Mouse (Mus musculus) heart, postnatal 14 days (tissue): Measurements from ENCODE around the gene 4931428L18Rik. TPM values are rescaled to one million over a fixed set of nuclear protein-coding genes. Genes with fewer than 3 reads are reported as not detected.
A peak's percentile ranks its signal among the peaks of the same experiment; 100 is the strongest.
"Not testable (repeated sequence)": the region's sequence is repeated elsewhere in the genome, so short reads cannot be mapped to it uniquely, and the experiment has no call there.

Experiments used
- DNase-seq, 2 experiments: peaks; one replicate each; pipeline ENCODE4 v3.0.0; 2021 to 2022
- intact Hi-C: fragments of 180-260 bp; cut with DNase I; formaldehyde crosslinking; loops from one replicate; pipeline ENCODE4 v1.15.1; 2025
- total RNA-seq, 2 experiments: library from RNA; stranded (reverse); gene quantifications; 2 replicates each; pipeline ENCODE4 v1.2.3; 2021

4931428L18Rik gene
- total RNA-seq, 2 experiments from 2014 or later: not detected

DNA sequence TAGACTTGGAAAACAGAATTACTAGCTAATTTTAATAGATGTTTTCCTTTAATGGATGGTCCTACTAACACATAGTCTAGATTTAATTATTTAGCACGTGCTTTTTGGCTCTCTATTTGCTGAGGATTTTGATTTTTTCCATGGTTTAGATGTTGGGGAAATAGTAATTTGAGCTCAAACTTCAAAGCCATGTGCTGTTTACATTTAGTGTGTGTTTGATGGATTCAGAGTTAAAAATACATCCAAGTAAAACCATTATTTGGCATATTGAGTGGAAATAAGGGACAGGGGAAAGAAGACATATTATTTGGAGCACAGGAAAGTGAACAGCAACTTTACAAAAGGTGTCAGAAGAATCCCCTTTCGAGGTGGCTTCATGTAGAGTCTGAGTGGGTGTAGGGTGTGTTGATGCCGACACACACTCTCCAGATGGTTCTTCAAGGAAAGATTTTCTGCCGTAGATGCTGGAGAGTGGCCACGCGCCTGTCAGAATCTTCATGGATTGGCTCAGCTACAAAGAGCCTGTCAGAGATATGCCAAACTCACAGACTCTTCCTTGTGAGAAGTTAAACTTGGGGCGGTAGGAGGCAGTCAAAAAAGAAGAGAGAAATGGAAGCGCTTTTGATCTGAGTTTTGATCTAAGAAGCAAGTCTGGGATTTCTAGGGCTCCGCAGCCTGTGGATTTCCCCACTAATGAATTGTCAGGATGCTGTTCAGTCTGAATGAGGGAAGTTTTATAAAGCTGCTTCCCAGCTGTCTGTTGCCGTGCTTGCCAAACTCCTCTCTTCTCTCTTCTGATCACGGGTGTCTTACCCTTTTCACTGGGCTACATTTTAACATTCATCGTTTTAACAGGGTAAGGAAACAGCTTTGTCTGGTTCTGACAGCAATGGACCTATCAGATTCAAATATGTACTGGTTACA lies 157.4 kb downstream of the 4931428L18Rik start:
- DNase-seq: no peak
- intact Hi-C loops: no loop called here

DNA sequence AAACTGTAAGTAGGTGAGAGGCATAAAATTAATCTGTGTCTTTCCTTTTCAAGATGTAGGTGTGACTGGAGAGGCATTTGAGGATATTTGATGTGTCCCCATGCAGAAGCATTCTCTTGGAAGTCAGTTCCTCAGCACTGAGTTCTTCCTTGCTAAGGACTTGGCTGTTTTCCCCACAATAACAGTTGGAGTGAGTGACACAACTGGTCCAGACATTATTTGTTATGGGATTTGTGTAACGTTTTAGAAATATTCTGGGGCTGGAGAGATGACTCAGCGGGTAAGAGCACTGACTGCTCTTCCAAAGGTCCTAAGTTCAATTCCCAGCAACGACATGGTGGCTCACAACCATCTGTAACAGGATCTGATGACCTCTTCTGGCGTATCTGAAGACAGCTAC lies 162.7 kb downstream of the 4931428L18Rik start:
- DNase-seq: no peak
- intact Hi-C loops: no loop called here

DNA sequence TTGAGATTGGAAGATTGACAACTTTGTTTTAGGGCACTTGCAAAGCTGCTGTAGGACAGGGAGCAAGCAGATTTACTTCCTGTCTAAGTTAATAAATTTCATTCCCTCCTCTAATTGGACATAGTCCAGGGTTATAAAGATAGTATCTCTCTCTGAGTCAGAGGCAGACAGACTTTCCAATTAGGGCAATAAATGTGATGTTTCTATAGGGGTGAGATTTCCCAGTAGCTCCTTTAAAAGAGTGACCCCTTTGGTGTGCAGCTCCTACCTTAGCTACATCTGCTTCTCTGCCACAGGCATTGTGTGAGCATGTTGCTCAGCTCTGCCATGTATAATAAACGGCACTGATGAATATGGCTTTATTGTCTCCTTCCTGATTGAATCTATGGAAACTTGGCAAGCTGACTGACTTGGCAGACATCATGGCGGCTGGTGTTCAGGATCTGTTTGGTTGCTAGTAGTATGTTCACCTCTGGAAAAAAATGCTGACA lies 163.6 kb downstream of the 4931428L18Rik start:
- intact Hi-C loops: no loop called here
- no peak for DNase-seq

DNA sequence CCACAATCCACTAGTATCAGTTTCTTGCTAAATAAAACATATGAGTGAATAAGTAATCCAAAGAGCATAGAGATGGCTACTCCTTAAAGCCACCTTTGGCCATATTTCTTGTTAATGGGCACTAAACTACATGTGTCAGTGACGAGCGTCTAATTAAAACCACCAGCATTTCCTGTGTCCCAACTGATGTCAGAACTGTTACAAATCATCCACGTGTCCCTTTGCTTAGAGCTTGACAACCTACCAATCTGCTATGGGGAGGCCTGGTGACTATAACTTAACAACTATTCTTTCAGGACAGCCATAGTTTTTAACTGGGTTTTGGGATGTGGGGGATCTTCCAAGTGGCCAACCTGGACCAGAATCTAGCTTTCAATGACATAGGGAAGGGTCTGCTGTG lies 164.3 kb downstream of the 4931428L18Rik start:
- no peak for DNase-seq
- intact Hi-C loops: no loop called here

DNA sequence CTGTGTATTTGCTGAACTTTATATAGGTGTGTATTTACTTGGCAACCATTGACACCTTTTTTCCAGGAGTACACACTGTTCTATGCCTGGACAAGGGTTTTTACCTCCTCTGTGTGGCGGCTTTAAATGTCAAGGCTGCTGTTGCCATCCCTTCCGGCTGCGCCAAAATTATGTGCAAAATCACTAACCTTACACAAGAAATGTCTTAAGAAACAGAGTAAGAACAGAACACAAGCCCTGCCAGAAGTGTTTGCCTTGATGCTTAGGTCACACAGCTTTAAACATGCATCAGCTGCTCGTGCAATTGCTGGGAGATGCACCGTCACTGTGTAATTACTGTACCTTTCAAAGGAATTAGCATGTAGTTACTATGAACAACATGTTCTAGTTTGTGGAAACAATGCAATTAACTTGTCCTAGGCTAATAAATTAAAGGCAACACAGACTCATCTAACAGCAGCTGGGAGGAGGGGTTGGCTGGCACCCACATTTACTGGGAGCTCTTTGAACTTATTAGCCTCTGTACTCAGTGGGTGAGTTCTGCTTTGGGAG lies 171.0 kb downstream of the 4931428L18Rik start:
- intact Hi-C loops: no loop called here
- no peak for DNase-seq

DNA sequence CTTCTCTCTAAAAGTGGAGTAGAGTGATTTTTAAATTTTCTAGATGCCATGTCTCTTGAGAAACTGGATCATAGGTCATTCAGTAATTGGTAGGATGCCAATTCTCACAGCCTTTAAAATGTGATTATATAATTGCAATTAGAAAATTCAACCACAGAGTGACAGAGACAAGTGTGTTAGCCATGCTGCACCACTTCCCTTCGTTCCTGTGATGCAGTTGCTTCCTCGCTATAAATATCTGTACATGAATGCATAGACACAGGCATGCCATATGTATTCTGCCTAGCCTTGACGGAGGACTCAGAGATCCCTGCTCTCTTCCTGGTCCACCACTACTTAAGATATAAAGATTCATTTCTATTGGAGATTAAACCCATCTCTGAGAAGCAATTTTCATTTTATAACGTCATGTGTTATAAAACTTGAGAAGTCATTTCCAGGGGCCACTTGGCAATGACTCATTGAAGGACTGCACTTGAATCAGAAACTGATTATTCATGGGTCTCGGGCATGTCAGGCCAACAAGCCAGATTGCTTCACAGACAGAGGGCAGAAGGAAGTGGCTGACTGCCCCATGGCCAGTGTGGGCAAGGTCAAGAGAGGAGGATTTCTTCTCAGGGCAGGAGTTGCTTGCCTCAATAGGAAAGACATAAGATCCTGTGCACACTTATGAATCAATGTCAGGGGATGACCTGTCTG lies 172.4 kb downstream of the 4931428L18Rik start:
- DNase-seq: no peak

DNA sequence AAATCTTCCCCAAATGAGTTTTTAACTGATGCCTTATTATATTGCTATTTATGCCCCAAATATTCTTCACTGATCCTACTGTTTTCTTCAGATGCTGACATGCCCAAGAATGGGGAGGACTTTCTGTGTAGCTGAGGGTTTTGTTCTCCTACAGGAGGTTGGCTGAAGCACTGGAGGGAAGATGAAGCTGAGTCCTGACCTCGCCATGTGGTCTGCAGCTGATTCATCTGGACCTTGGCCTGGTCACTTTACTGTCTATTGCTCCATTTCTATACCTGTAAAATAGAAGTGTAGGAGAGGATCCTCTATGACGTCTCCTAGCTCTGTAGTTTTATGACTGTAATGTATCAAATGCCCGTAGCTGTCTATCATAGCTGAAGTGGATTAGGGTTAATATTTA lies 179.3 kb downstream of the 4931428L18Rik start:
- no peak for DNase-seq
- intact Hi-C loops: no loop called here

More for the DNA sequence above, 172.4 kb downstream of the 4931428L18Rik start:
- intact Hi-C loops: no loop called here

DNA sequence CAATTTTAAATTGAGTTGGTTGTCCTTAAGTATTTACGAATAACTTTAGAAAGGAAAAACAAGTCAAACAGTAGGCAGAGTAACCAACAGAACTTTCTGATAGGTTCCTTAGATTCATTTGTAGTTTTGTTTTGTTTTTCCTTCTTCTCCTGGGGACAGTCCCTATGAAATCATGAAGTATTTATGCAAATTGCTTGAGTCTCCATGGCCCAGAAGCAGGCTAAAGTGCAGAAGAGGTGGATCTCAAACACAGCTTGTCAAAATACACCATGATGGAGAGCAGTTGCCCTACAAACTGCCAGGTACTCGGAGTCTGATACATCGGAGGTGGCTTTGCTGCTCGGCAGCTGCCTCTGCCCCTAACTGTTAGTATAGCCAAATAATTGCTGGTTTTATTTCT lies 179.7 kb downstream of the 4931428L18Rik start:
- DNase-seq: no peak
- intact Hi-C loops: no loop called here

DNA sequence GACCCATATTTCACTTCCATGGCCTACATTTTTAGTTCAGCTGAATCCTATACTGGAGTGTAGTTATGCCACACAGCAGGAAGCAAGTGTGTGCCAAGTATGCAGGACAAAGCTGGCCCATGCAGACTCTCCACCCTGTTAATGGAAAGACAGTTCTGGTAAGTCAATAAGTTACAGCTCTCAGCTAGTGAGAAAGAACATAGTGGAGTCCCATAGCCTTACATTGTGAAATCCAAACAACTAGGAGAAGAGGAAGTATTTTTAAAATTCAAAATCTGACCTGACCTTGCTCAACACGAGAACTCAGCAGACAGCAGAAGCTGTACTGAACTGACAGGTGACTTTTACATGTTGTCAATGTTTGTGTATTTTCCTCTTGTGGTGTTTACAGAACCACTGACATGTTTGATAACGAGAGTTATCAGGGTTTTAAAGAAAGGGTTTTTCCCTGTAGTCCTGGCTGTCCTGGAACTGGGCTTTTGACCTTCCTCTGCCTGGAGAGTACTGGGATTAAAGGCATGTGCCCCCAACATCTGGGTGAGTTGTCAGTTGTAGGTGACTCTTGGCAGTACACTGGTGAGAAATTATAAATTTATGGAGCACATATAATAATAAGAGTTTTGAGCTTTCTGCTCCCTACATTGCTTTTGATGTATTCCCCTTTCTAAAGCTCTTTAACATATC lies 188.5 kb downstream of the 4931428L18Rik start:
- no peak for DNase-seq

DNA sequence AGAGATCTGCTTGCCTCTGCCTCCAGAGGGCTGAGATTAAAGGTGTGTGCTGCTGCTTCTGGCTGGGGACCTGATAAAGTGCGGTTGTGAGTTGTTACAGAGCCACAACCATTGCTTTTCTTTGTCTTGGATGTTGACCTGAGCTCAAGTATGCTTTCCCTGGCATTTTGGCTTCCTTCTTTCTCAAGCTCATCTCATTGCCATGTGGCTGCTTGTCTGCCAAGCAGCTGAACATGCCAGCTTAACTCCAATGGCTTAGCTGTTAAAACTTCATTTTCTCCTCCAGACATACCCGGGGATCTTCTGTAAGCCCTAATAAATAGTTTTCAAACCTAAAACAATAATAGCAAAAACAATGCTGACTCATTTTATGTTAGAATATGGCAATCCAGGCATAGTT lies 190.1 kb downstream of the 4931428L18Rik start:
- DNase-seq: no peak
- intact Hi-C loops: no loop called here

More for the DNA sequence above, 188.5 kb downstream of the 4931428L18Rik start:
- intact Hi-C loops: no loop called here

DNA sequence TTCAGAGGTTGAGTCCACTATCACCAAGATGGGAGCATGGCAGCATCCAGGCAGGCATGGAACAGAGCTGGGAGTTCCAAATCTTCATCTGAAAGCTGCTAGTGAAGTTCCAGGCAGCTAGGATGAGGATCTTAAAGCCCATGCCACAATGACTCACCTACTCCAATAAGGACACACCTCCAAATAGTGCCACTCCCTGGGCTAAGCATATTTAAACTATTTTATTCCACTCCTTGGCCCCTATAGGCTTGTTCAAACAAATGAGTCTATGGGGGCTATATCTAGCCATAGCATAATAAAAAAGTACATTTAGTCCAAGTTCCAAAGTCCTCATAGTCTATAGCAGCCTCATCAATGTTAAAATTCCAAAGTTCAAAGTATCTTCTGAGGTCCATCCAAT lies 199.3 kb downstream of the 4931428L18Rik start:
- DNase-seq: no peak

DNA sequence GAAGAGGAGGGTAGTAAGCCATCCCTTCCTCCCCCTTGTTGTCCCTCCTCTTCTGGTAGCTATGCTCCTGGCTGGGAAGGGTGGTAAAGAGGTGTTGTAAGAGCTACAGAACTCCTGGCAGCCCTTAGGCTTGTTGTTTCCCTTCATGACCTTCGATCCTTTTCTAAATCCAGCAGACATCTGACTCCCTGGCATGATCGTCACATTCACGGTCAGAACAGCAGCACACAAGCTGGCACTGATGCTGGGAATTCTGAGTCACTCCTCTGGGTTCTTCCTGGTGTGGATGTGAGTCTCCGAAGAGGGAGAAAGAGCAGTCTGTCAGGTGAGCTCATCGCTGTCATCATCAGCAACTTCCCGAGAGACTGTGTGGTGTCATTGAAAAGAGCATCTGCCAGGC lies 203.2 kb downstream of the 4931428L18Rik start:
- intact Hi-C loops: loop anchor here (2.0 kb wide), 1 partner anchor 68 kb away; no protein-coding TSS in a partner anchor
- peak; percentile 46 to 61 for DNase-seq

More for the DNA sequence above, 199.3 kb downstream of the 4931428L18Rik start:
- intact Hi-C loops: no loop called here

DNA sequence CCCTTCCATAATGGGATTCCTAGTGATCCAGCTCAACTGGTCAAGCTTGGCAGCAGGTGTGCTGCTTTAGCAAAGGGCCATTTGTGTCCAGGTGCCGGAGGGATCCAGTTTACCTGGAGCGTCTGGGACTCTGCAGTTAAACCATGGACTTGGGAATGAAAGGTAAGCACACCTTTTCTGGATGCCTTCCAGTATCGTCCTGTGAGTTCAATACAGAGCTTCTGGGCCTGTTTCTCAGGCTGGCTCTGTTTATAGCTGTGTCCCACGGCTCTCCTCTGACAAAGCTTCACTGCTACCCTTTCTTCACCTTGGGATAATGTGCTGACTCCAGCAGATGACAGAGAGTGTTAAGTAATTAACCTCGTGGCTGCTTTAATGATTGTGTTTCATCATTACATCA lies 205.1 kb downstream of the 4931428L18Rik start:
- intact Hi-C loops: no loop called here
- DNase-seq: no peak

DNA sequence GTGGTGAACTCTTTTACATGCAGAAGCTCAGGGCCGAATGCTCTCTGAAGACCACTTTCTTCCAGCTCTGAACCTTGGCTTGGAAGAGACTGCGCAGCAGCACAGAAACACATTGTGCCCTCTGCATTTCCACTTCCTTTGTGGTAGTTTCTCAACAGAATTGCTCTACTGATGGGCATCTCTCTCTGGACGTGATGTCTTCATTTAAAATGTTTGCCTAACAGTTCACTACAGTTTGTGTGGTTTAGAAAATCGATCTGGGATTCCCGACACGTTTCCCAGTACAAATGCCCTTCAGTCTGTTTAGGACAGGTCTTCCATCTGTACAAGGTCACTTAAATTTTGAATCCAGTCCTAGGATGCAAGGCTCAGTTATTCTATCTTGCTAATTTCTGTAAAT lies 206.4 kb downstream of the 4931428L18Rik start:
- no peak for DNase-seq
- intact Hi-C loops: no loop called here

DNA sequence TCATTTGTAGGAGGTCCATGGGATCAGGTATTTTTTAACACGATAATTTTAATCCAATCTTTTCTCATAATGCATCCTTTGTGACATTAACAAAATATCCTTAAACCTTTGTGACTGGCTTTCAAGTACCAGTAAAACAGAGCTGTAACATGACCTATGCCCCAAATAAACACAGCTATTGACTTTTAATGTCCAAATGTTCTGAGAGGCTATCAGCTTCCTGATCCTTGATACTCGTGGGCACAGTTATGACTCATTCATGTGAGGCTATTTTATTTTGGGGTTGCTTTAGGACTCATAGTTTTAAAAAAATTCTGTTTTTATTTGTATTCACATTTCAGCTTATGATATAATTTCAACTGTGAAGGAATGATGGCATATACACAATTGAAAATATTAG lies 207.2 kb downstream of the 4931428L18Rik start:
- intact Hi-C loops: no loop called here
- no peak for DNase-seq

DNA sequence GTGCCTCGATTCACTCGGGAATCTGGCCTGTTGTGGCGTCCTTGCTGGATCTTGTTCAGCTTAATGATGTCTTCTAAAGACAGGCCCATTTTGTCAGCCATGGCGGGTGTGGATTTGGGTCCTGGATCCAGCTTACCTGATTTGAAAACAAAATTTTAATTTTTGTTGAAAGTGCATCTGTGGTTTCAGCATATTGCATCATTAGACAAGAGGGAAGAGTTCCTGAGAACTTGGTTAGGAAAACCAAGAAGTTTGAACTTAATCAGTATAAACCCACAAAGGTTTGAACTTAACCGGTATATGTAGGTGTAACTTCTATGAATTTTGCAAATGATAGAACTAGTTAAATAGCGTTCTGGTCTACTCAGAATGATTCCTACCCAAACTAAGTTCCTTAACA lies 244.6 kb downstream of the 4931428L18Rik start, which contains the start of gene AC153137.1:
AC153137.1 (minus strand) TSS at position 101 of the 400 bp plus-strand sequence.
- DNase-seq, intact Hi-C loops: not testable (repeated sequence)

DNA sequence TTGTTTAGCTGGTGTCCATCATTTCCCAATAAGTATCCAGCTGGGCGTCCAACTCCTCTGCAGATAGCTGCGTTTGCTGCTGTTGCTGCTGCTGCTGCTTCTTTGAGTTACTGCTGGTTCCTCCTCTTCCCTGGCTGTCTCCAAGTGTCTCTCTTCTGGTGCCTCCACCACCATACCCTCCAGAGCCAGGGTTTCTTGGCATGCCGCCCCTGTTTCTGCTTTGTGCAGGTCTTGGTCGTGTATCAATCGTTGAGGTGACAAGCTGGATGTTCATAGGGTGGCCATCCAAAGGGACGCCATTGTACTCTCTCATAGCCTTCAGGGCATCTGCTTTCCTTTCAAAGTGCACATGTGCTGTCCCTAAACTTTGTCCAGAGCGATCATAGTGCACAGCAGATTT lies 245.2 kb downstream of the 4931428L18Rik start:
- DNase-seq, intact Hi-C loops: not testable (repeated sequence)

DNA sequence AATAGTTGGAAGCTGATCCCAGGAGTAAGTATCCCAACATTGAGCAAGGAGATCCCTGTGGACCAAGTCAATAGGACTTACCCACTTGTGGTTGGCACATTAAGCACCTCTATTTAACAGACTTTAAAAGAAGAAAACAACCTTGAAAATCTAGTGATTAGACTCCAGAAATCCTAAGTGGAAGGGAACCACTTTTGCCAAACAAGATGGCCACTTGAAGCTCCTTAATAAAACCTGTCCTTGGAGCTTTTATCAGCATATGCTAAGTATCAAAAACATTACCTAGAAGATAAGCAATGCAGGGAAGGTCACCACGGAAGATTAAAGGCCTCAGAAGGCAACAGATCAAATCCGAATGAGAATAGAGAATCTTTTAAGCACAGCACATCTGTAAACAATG lies 270.7 kb downstream of the 4931428L18Rik start:
- DNase-seq: no peak
- intact Hi-C loops: loop anchor here (2.0 kb wide), 1 partner anchor 67 kb away; no protein-coding TSS in a partner anchor

DNA sequence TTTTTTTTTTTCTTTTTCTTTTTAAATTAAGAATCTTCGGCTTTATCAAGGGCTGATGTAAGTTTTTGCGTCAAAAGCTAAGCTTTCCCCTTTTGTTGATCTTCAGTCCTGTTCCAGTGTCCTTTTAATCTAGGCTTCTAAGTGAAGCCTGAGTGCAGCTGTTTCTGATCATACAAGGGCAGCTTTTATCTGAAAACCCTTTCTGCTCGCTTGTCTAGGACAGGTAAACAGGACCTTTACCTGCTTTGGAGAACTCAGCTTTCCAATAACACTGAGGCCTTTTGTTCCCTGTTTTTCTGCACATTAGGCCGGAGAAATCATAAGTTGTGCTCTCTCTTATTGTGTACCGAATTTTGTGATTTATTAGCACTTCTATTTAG lies 272.0 kb downstream of the 4931428L18Rik start:
- intact Hi-C loops: loop anchor here (2.0 kb wide), 1 partner anchor 68 kb away; no protein-coding TSS in a partner anchor
- no peak for DNase-seq
